Mouse (Mus musculus): ENCODE data around the gene Cnih3. TPM values are rescaled to one million over a fixed set of nuclear protein-coding genes. Genes with fewer than 3 reads are reported as not detected.

The Cnih3 gene
- polyA plus RNA-seq, 1 experiment from 2014 or later = 9.6 TPM

GRCm38 (mm10) chr1:181327636-181328420, 24.6 kb upstream of the Cnih3 start:
- Histone ChIP-seq H3K9ac (no peak overlapping the region), H3K36me3 (no peaks in the 10 kb centered on the region), H3K4me1 (replicated peaks) (no peaks in the 10 kb centered on the region), H3K27ac (replicated peaks) (no peak overlapping the region), H3K9me3 (no peaks in the 10 kb centered on the region), H3K4me2 (no peak overlapping the region), H3K4me3 (no peak overlapping the region), H3K27me3 (no peaks in the 10 kb centered on the region)
- WGBS = 89% methylated on average over 10 of the region's 10 CpGs
- ATAC-seq (ENCODE audit: low read depth) = no peak

- H3K27me3 ChIP-seq = no peaks in the 10 kb centered on the region
- H3K27ac ChIP-seq (replicated peaks) = no peak overlapping the region
- no peak overlapping the region for H3K9ac ChIP-seq
- H3K9me3 ChIP-seq = no peaks in the 10 kb centered on the region
- no peak overlapping the region for H3K4me2 ChIP-seq
- H3K36me3 ChIP-seq = no peaks in the 10 kb centered on the region
- no peaks in the 10 kb centered on the region for H3K4me1 ChIP-seq (replicated peaks)
- WGBS = 74% methylated on average over 3 of the region's 3 CpGs
- no peak for ATAC-seq (ENCODE audit: low read depth)
- H3K4me3 ChIP-seq = no peak overlapping the region
Observed at GRCm38 (mm10) chr1:181329110-181329509, 23.3 kb upstream of the Cnih3 start.

- H3K36me3 ChIP-seq = no peaks in the 10 kb centered on the region
- H3K27ac ChIP-seq (replicated peaks) = no peak overlapping the region
- WGBS = 50% methylated on average over 2 of the region's 2 CpGs
- no peaks in the 10 kb centered on the region for H3K4me1 ChIP-seq (replicated peaks)
- H3K27me3 ChIP-seq = no peaks in the 10 kb centered on the region
- no peak overlapping the region for H3K4me2 ChIP-seq
- no peaks in the 10 kb centered on the region for H3K9me3 ChIP-seq
- ATAC-seq (ENCODE audit: low read depth) = no peak
- H3K4me3 ChIP-seq = no peak overlapping the region
- H3K9ac ChIP-seq = no peak overlapping the region
Observed at GRCm38 (mm10) chr1:181332597-181332996, 19.8 kb upstream of the Cnih3 start.

GRCm38 (mm10) chr1:181334329-181335018, 18.0 kb upstream of the Cnih3 start:
- no peaks in the 10 kb centered on the region for H3K36me3 ChIP-seq
- H3K27me3 ChIP-seq = no peaks in the 10 kb centered on the region
- WGBS = 89% methylated on average over 6 of the region's 6 CpGs
- no peaks in the 10 kb centered on the region for H3K4me1 ChIP-seq (replicated peaks)
- H3K27ac ChIP-seq (replicated peaks) = no peak overlapping the region
- H3K4me2 ChIP-seq = no peak overlapping the region
- no peak overlapping the region for H3K4me3 ChIP-seq
- no peak overlapping the region for H3K9ac ChIP-seq
- ATAC-seq (ENCODE audit: low read depth) = no peak
- H3K9me3 ChIP-seq = no peaks in the 10 kb centered on the region

- Histone ChIP-seq H3K36me3 (no peaks in the 10 kb centered on the region), H3K27me3 (no peaks in the 10 kb centered on the region), H3K9me3 (no peaks in the 10 kb centered on the region), H3K4me1 (replicated peaks) (no peaks in the 10 kb centered on the region), H3K9ac (no peak overlapping the region), H3K4me2 (no peak overlapping the region), H3K4me3 (no peak overlapping the region), H3K27ac (replicated peaks) (no peak overlapping the region)
- ATAC-seq (ENCODE audit: low read depth) = no peak
- WGBS = 94% methylated on average over 5 of the region's 5 CpGs
Observed at GRCm38 (mm10) chr1:181335019-181335365, 17.4 kb upstream of the Cnih3 start.

- whole genome bisulfite sequencing = 93% methylated on average over 4 of the region's 4 CpGs
- no peak for ATAC-seq (ENCODE audit: low read depth)
Observed at GRCm38 (mm10) chr1:181335388-181335787, 17.0 kb upstream of the Cnih3 start.

GRCm38 (mm10) chr1:181336857-181337256, 15.6 kb upstream of the Cnih3 start:
- no peaks in the 10 kb centered on the region for H3K36me3 ChIP-seq
- WGBS = 91% methylated on average over 6 of the region's 6 CpGs
- H3K4me1 ChIP-seq (replicated peaks) = no peaks in the 10 kb centered on the region
- no peak overlapping the region for H3K27ac ChIP-seq (replicated peaks)
- H3K4me2 ChIP-seq = no peak overlapping the region
- no peaks in the 10 kb centered on the region for H3K9me3 ChIP-seq
- no peak for ATAC-seq (ENCODE audit: low read depth)
- H3K27me3 ChIP-seq = no peaks in the 10 kb centered on the region
- H3K9ac ChIP-seq = no peak overlapping the region
- no peak overlapping the region for H3K4me3 ChIP-seq

More at GRCm38 (mm10) chr1:181335388-181335787, 17.0 kb upstream of the Cnih3 start:
- Histone ChIP-seq H3K27ac (replicated peaks) (no peak overlapping the region), H3K9ac (no peak overlapping the region), H3K4me1 (replicated peaks) (no peaks in the 10 kb centered on the region), H3K4me2 (no peak overlapping the region), H3K27me3 (no peaks in the 10 kb centered on the region), H3K4me3 (no peak overlapping the region), H3K36me3 (no peaks in the 10 kb centered on the region), H3K9me3 (no peaks in the 10 kb centered on the region)

- H3K9me3 ChIP-seq = no peaks in the 10 kb centered on the region
- no peaks in the 10 kb centered on the region for H3K4me1 ChIP-seq (replicated peaks)
- no peak for ATAC-seq (ENCODE audit: low read depth)
- no peaks in the 10 kb centered on the region for H3K27me3 ChIP-seq
- no peak overlapping the region for H3K9ac ChIP-seq
- H3K4me3 ChIP-seq = no peak overlapping the region
- H3K4me2 ChIP-seq = no peak overlapping the region
- H3K36me3 ChIP-seq = no peaks in the 10 kb centered on the region
- H3K27ac ChIP-seq (replicated peaks) = no peak overlapping the region
- 76% methylated on average over 6 of the region's 6 CpGs for WGBS
Observed at GRCm38 (mm10) chr1:181339106-181339505, 13.3 kb upstream of the Cnih3 start.

- Histone ChIP-seq H3K4me2 (no peak overlapping the region), H3K9ac (no peak overlapping the region), H3K4me3 (no peak overlapping the region), H3K9me3 (no peaks in the 10 kb centered on the region), H3K4me1 (replicated peaks) (no peaks in the 10 kb centered on the region; the same call in 1 of the 2 replicates), H3K36me3 (no peaks in the 10 kb centered on the region), H3K27me3 (peaks cover 12% of the 10 kb centered on the region), H3K27ac (replicated peaks) (no peak overlapping the region)
- WGBS = 25% methylated on average over 15 of the region's 15 CpGs
- no peak for ATAC-seq (ENCODE audit: low read depth)
Observed at GRCm38 (mm10) chr1:181345547-181345946, 6.9 kb upstream of the Cnih3 start.

- Histone ChIP-seq H3K9me3 (no peaks in the 10 kb centered on the region), H3K4me3 (peak overlapping the region; percentile 60), H3K9ac (peak overlapping the region; percentile 72), H3K36me3 (no peaks in the 10 kb centered on the region), H3K27me3 (peaks cover 58% of the 10 kb centered on the region), H3K4me2 (peak overlapping the region; percentile 99), H3K4me1 (replicated peaks) (peaks cover 21% of the 10 kb centered on the region), H3K27ac (replicated peaks) (no peak overlapping the region)
- WGBS = 2% methylated on average over 3 of the region's 3 CpGs
- no peak; the same call in none of the 2 replicates for ATAC-seq (ENCODE audit: low read depth)
Observed at GRCm38 (mm10) chr1:181352043-181352366, 423 bp upstream of the Cnih3 start.

- 2% methylated on average over 33 of the region's 33 CpGs for WGBS
- peak overlapping the region; percentile 60 for H3K4me3 ChIP-seq
- 0 out of 2 replicates have a peak, but pooled peaks have one; percentile 17 for ATAC-seq (ENCODE audit: low read depth)
- no peaks in the 10 kb centered on the region for H3K9me3 ChIP-seq
- H3K27me3 ChIP-seq = peaks cover 50% of the 10 kb centered on the region
- H3K4me1 ChIP-seq (replicated peaks) = peaks cover 21% of the 10 kb centered on the region
- H3K4me2 ChIP-seq = peak overlapping the region; percentile 99
- H3K36me3 ChIP-seq = no peaks in the 10 kb centered on the region
- no peak overlapping the region for H3K27ac ChIP-seq (replicated peaks)
- peak overlapping the region; percentile 72 for H3K9ac ChIP-seq
Observed at GRCm38 (mm10) chr1:181353200-181354097, 1.0 kb downstream of the Cnih3 start.

- 89% methylated on average over 5 of the region's 5 CpGs for WGBS
- Histone ChIP-seq H3K4me3 (no peak overlapping the region), H3K27me3 (peaks cover 45% of the 10 kb centered on the region), H3K9me3 (peaks cover 5% of the 10 kb centered on the region; the same call in 1 of the 2 replicates), H3K9ac (no peak overlapping the region), H3K36me3 (no peaks in the 10 kb centered on the region), H3K27ac (replicated peaks) (no peak overlapping the region), H3K4me1 (replicated peaks) (peaks cover 21% of the 10 kb centered on the region), H3K4me2 (0 out of 2 replicates have a peak overlapping the region, but pooled peaks have one; percentile 14)
- no peak for ATAC-seq (ENCODE audit: low read depth)
Observed at GRCm38 (mm10) chr1:181355683-181356082, 3.3 kb downstream of the Cnih3 start.

All from neural tube, embryonic 13.5 days (tissue).